Mouse (Mus musculus) lung, embryonic 15.5 days (tissue): ENCODE measurements at regions not wholly inside any gene's neighbourhood (a gene's known extent, or its start where the extent isn't known, plus 50 kb on each side); places are given as distances from the start of the nearest gene placed in this dataset.

ENCODE experiments used
- ATAC-seq: fragments of 200-750 bp; cut with Nextera tagmentation; 2 replicates; pipeline ENCODE4 v1.8.0; 2017; ENCODE audit warnings: moderate number of reproducible peaks, borderline replicate concordance; ENCODE audit not compliant: low FRiP score, low TSS enrichment; ENCODE audit errors: extremely low read depth
- H3K27ac ChIP-seq: fragments of 300-500 bp; sonication (generic); 2 replicates; pipeline ENCODE4 v1.5.1; 2015; ENCODE audit warnings: moderate library complexity, mild to moderate bottlenecking, inconsistent platforms
- H3K27me3 ChIP-seq: fragments of 300-500 bp; sonication (generic); 2 replicates; pipeline ENCODE4 v1.6.1; 2015; ENCODE audit warnings: inconsistent platforms
- H3K36me3 ChIP-seq: fragments of 300-500 bp; sonication (generic); 2 replicates; pipeline ENCODE4 v1.6.1; 2015; ENCODE audit warnings: inconsistent platforms
- H3K4me1 ChIP-seq: fragments of 300-500 bp; sonication (generic); 2 replicates; pipeline ENCODE4 v1.6.1; 2015; ENCODE audit warnings: inconsistent platforms
- H3K4me2 ChIP-seq: fragments of 300-500 bp; sonication (generic); 2 replicates; pipeline ENCODE4 v1.6.1; 2015; ENCODE audit warnings: inconsistent platforms, mild to moderate bottlenecking, moderate library complexity
- H3K4me3 ChIP-seq: fragments of 300-500 bp; sonication (generic); 2 replicates; pipeline ENCODE4 v1.5.1; 2015; ENCODE audit warnings: mild to moderate bottlenecking, inconsistent platforms
- H3K9ac ChIP-seq: fragments of 300-500 bp; sonication (generic); 2 replicates; pipeline ENCODE4 v1.6.1; 2015; ENCODE audit warnings: inconsistent platforms
- H3K9me3 ChIP-seq: fragments of 300-500 bp; sonication (generic); 2 replicates; pipeline ENCODE4 v1.6.1; 2016; ENCODE audit warnings: inconsistent platforms
- WGBS: fragments of 180-500 bp; shearing (Covaris S2); methylation state at CpG from one replicate; pipeline ENCODE4 v1.1.7; 2015; 5-methylcytosine and 5-hydroxymethylcytosine counted together

DNA sequence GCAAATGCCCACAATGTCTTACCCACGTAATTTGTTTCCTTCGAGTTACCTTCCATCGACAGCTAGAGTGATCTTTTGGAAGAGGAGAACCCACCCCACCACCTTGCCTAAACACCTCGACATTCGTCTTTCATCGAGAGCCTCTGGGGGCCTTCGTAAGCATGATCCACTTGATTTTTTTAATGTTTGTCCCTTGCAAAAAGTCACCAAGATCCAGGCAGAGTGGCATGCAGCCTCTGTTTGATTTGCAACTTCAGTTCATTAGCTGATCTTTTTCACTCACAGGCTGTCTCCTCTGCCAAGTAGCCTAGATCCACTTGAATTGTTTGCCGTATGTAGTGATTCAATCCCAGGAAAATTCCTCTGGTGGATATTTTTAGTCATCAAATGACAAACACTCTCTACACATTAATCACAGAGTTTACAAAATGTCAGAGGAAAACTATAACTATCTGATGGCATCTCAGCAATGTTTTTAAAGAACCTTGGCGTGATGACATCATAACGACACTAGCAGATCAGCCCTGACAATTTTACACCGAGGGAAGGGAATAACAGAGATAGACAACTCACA is 54.8 kb upstream of the Tsc22d1 start:
- no peaks in the 10 kb centered on the region for H3K27me3 ChIP-seq
- no peaks in the 10 kb centered on the region for H3K9me3 ChIP-seq
- H3K4me3 ChIP-seq = no peak overlapping the region
- no peak for ATAC-seq
- H3K4me1 ChIP-seq = peaks cover 14% of the 10 kb centered on the region; the same call in 1 of the 2 replicates
- no peak overlapping the region for H3K4me2 ChIP-seq
- H3K9ac ChIP-seq = no peak overlapping the region
- WGBS = 40% methylated on average over 11 of the region's 11 CpGs
- H3K36me3 ChIP-seq = no peaks in the 10 kb centered on the region
- H3K27ac ChIP-seq = no peak overlapping the region

DNA sequence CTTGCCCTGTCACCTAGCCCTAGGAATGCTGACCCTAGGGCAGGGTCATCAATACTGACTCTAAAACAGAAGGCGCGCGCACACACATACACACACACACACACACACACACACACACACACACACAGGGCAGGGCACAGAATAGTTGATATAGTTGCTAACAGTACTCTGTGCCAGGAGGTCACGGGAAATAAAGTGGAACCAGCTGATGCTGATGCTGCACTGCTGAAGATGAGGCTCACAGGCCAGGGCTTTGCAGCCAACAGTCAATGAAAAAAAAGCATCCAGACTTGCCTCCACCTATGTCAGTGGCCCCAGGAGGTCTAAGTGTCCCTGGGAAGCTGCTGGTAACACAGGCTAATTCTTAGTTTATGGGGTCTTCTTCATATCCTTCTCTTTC is 50.7 kb upstream of the Tsc22d1 start:
- Histone ChIP-seq H3K36me3 (no peaks in the 10 kb centered on the region), H3K4me2 (no peak overlapping the region), H3K9ac (no peak overlapping the region), H3K4me1 (peaks cover 14% of the 10 kb centered on the region; the same call in 1 of the 2 replicates), H3K4me3 (no peak overlapping the region), H3K9me3 (no peaks in the 10 kb centered on the region), H3K27me3 (no peaks in the 10 kb centered on the region), H3K27ac (no peak overlapping the region)
- ATAC-seq = no peak
- WGBS = 85% methylated on average over 4 of the region's 4 CpGs
